Mouse (Mus musculus): Measurements from ENCODE around the gene Sf3b1.

- no peak for TF ChIP-seq CTCF (IDR thresholded peaks at IDR 0.05; ENCODE audit: low read depth, low read length)
- TF ChIP-seq POLR2A (IDR thresholded peaks at IDR 0.05; ENCODE audit: extremely low read depth, insufficient read depth, low read length), result no peak
Observed at GRCm38 (mm10) chr1:54944648-54945047, 82.6 kb downstream of the Sf3b1 start.

Data from liver, adult 2 months (tissue).